Mouse (Mus musculus) ovary, postnatal 10 days (tissue): ENCODE results near the gene Gnb2.

Source experiments
- DNase-seq: peaks from one replicate; pipeline ENCODE4 v3.0.0; 2022; ENCODE audit warnings: low spot score

Gene Gnb2

GRCm38 (mm10) chr5:137519691-137520550 is 13.4 kb downstream of the Gnb2 start:
- DNase-seq = no peak

DNA sequence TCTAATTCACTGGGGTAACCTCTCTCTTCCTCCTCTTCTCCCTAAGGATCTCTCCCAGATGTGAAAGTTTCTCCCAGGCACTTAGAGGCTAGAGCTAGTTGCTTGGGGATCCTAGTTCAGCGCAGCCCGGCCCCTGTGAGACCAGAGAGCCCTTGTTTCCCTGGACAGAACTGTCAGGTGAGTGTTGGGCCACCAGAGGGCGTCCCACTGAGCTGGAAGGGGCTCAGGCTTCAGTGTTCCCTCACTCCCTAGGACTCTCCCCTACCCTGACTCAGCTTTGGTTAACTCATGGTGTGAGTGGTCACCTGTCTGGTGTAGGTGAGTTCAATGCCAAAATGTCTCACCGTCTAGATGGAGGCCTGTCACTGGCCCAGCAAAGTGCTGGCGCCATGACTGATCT is 14.9 kb downstream of the Gnb2 start, which contains the start of gene Gigyf1:
TSS of gene Gigyf1 (plus strand) at position 113 of the 400 bp plus-strand sequence.
- DNase-seq = no peak

DNA sequence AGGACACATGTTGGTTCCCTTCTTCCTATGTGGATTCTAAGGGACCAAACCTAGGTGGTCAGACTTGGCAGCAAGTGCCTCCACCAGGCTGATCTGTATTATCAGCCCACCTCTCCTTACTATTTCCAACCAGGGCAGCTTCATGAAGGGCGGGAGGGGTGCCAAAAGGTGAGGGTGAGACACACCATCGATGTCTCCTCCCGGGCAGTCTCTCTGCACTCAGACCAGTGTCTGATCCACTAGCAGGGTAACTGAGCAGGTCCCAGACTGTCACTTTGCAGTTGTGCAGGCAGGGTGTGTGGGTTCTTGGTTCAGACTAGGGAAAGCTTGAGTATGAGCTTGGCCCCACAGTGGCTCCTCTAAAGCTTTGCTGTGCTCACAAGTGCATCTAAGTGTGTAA is 18.5 kb downstream of the Gnb2 start:
- DNase-seq = no peak

DNA sequence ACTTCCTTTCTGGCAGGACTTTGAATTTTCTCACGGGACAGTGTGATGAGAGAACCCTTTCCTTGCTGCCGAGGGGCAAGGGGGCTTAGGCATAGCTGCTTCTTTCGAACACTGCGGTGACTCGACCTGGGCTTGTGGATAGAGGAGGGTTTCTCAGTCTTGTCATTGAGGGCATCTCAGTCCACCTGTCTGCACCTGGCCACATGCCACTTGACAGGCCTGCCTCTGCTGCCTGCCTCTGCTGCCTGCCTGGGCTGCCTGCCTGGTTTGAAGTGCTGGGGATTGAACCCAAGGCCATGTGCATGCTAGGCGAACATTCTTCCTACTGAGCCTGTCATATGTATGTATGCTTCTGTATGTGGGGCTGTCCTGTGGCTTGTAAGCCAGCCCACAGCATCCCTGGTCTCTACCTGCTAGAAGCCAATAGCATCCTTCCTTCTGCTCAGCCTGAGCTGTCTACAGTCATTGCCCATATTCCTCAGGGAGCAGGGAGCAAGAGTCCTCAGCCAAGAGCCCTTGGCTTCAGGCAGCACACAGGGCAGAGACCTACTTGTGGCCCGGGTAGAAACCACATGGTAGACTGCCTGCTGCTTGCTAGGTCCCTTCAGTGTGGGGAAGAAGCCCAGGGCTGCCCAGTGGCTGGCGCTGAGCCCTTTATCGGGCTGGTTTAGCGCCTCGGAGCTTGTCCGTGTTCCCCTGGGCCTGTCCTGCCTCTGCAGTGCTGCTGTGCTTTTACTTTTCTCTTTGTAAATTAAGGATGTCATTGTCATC is 19.2 kb downstream of the Gnb2 start:
- no peak for DNase-seq

- DNase-seq = no peak
Observed at GRCm38 (mm10) chr5:137512847-137513794, 20.2 kb downstream of the Gnb2 start.

DNA sequence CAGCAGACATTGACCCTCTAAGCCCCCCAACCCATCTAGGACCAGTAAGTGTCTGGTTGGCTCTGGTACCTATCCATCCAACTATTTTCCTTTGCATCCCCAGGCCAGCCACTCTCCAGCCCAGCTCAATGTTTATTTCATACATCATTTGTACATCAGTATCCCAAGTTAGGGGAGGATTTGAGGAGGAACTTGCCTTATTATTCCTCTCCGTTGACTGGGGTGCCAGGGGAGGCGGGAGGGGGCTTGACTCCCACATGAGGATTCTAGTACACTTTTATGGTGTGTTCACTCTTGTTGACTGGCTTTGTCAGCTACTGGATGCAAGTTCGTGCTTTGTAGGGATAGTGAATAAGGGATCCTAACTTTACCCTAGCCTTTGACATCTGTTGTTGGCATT is 21.6 kb downstream of the Gnb2 start:
- DNase-seq = no peak

GRCm38 (mm10) chr5:137510573-137511390 is 22.5 kb downstream of the Gnb2 start:
- DNase-seq = no peak

DNA sequence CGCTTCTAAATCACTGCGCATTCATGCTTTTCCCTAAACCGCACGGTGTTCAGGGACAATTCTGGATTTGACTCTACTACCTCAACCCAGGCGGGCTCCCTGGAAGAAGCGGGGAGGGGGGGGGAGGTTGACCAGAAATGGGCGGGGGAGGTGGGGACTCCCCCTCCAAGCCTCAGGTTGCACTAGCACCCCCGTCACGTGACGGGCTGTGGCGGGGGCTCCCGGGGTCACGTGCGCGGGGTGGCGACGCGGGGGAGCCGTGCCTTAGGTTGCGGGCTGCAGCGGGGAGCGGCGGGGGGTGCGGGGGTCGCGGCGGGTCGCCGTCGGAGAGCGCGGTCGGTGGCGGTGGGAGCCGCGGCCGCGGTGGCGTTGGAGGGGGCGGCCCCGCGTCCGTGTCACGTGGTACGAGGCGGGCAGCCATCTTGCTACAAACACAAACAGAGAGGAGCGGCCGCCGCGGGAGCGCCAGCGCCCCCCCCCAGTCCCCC is 23.3 kb downstream of the Gnb2 start:
- DNase-seq = peak; percentile 58

GRCm38 (mm10) chr5:137504041-137504440 is 29.3 kb downstream of the Gnb2 start:
- DNase-seq = no peak

DNA sequence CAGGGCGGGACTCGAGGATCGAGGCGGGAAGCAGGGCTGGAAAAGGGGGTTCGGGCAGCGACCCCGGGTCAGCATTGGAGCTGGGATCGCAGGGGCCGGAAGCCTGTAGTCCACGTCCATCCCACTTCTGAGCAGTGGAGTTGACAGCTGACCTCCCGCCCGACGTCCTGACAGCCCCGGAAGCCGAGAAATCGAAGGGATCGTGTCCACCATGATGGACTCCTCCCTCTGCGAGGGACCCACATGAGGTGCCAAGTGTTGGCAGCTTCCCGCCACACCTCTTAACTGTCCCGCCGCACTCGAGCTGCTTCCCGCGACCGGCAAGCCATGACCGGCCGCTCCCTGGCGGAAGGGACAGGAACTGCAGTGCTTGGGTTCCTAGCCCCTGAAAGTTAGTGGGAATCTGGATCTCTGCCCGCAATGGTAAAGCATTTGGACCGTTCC is 30.6 kb downstream of the Gnb2 start:
- no peak for DNase-seq

GRCm38 (mm10) chr5:137501709-137502666 is 31.3 kb downstream of the Gnb2 start, which contains the start of gene Pop7:
TSS of gene Pop7 (minus strand) at chr5:137502518.
- peak; percentile 100 for DNase-seq

DNA sequence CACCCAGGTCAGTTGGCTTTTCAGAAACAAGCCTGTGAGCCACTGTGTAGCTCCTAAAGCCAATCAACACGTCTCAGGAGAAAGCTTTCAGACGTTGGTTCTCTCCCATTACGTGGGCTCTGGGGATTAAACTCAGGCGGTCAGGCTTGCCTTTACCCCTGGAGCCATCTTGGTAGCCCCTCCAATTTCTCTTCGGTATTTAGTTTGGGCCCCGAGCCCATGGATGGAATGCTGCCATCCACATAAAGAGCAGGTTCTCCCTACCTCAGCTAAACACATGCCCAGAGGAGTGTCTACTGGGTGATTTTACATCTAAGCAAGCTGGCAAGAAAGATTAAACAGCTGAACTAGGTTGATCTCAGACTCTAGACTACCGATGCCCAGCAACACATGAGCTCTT is 33.1 kb downstream of the Gnb2 start:
- no peak for DNase-seq

DNA sequence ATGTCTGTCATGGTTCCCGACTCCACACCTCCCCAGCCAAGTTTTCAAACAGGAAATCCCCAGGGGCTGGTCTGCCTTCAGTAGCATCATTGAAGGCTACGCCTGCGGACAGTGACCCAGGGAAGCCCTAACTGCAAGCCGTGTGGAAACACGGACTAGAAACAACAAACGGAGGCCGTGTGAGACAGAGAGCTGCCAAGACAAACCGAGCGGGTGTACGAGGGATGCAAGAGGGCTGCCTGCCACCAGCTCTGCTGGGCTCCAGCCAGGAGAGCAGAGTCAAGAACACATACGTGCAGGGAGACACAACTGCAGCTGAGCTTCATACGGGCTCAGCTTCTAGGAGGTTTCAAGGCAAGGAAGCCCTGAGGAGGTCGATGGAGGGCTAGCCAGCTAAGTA is 39.5 kb downstream of the Gnb2 start:
- no peak for DNase-seq

DNA sequence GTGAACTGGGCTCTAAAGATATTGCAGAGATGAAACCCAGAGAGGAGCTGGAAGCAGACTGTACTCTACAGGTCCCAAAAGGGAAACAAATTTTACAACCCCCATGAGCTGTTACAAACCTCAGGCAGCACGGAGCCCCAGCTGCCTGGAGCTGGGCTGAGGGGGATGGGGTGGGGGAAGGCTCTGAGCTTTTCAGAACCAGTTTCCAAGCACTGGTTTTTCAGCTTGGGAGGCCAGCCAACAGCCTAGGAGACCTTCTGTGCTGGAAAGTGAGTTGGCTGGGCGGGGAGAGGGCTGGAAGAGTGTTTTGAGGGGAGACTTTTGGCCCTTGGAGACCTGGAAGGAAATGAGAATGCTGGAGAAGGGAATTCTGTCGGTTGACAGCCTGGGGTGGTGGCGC is 41.8 kb downstream of the Gnb2 start:
- no peak for DNase-seq

DNA sequence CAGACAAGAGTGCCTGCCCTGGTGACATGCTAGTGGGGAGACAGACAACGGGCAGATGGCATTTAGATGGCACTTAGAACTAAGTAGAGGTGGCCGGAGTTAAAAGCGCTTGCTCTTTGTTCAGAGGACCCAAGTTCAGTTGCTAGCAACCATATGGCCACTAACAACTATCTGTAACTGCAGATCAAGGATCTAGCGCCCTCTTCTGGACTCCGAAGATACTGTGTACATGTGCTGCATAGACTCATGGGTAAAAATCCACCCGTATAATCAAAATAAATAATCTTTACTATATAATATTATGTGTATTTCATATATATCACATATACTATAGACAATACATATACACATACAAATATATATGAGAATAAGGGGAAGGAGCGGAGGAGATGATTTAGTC is 45.7 kb downstream of the Gnb2 start:
- DNase-seq = no peak

- DNase-seq = no peak
Observed at GRCm38 (mm10) chr5:137485851-137486155, 47.5 kb downstream of the Gnb2 start.

DNA sequence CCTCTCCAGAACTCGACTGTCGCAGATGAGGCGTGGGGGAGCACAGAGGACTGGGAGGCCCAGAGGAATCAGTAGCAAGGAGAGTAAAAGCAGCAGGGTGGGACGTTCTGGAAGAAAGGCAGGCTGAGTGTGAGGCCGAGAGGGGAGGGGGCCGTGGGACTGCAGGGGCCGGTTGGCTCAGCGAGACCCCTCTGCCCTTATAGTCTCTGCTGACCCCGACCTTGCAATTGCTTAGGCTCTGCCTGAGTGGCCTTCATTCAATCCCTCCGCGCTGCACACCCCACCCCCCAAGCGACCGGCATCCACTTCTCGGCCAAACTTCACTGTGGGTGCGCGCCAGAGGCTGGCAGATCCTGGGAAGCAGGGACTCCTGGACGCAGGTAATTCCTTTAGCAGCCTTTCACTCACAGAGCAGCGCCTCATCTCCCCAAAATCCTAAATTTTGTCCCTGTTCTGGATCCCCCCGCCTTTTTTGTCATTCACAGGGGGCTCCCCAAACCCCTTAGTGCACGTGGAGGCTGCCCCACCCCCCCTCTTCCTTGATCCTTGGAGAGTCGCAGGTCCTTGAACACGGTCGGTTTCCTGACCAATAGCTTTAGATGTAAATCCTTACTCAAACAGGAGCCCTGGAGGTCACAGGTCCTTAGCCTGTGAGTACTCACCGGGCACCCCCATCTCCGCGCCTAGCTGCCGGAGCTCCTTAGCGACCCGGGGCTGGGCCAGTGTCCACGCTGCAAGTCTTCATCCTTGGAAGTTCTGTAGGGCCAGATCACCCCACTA is 48.0 kb downstream of the Gnb2 start:
- no peak for DNase-seq

DNA sequence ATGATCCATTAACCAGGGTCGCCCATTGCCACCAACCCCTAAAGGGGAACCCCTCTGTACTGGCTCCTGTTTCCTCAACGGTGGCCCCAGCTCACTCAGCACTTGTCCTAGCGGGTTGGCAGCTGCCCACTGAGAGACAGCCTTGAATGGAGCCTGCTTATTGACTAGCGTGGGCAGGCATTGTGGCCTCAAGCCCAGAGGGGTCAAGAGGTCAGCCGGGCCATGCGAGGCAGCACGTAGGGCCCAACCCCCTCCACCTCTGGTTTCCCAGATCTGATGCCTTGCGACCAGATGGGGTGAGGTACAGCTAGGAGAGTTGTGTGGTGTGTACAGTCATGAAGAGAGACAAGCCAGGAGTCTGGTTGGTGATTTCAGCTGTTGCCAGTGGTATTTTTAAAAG is 51.4 kb downstream of the Gnb2 start:
- no peak for DNase-seq

GRCm38 (mm10) chr5:137481138-137481537 is 52.2 kb downstream of the Gnb2 start:
- peak; percentile 69 for DNase-seq
